Mouse (Mus musculus) embryonic fibroblast, embryonic 13.5 days (primary cell): ENCODE results near the gene Tmem63a.

Experiments used
- CTCF ChIP-seq: IDR thresholded peaks from 2 replicates; pipeline ENCODE4 v1.5.1; 2011; ENCODE audit warnings: mild to moderate bottlenecking, control low read depth, low read length, moderate library complexity, borderline replicate concordance; ENCODE audit not compliant: insufficient read depth
- POLR2A ChIP-seq: IDR thresholded peaks from 2 replicates; pipeline ENCODE4 v1.6.1; 2011; ENCODE audit warnings: low read depth, mild to moderate bottlenecking, control low read depth, low read length, moderate library complexity

DNA sequence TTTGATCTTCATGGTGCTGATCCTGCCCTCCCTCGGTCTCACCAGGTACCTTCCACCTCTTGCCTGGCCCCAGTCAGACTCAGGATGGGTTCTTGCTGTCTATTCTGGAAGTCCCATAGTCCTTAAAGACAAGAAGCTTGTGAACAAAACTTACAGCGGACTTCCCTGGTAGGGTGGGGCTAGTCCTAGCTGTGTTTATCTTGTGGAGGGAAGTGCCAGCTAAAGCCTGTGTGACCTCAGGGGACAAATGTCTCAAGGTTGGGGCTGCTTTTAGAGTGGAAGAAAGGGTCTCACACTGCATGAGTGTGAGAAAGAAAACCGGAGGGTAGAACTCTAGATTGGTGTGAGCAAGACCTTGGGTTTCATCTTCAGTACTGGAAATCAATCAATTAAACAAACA lies 23.6 kb downstream of the Tmem63a start:
- TF ChIP-seq CTCF: no peak
- TF ChIP-seq POLR2A: no peak
